Mouse (Mus musculus) liver, embryonic 11.5 days (tissue): ENCODE data around the gene Nlgn1. TPM values are rescaled to one million over a fixed set of nuclear protein-coding genes. Genes with fewer than 3 reads are reported as not detected.

Experiments used
- ATAC-seq: fragments of 200-750 bp; cut with Nextera tagmentation; replicated peaks from 2 replicates; pipeline ENCODE4 v1.8.0; 2017; ENCODE audit warnings: moderate number of reproducible peaks, mild to moderate bottlenecking, moderate TSS enrichment, moderate library complexity; ENCODE audit not compliant: low FRiP score
- DNase-seq: peaks from one replicate; pipeline ENCODE4 v3.0.0-alpha.2; 2017; ENCODE audit warnings: low spot score
- H3K27ac ChIP-seq: fragments of 300-500 bp; sonication (generic); 2 replicates; pipeline ENCODE4 v1.5.1; 2014; ENCODE audit warnings: mild to moderate bottlenecking, low read depth, low read length, control low read depth
- H3K27me3 ChIP-seq: fragments of 300-500 bp; sonication (generic); replicated peaks from 2 replicates; pipeline ENCODE4 v1.6.1; 2014; ENCODE audit warnings: low read length, mixed read lengths; ENCODE audit not compliant: control insufficient read depth, insufficient read depth
- H3K36me3 ChIP-seq: fragments of 300-500 bp; sonication (generic); 2 replicates; pipeline ENCODE4 v1.6.1; 2014; ENCODE audit warnings: mild to moderate bottlenecking, low read length, moderate library complexity, mixed read lengths; ENCODE audit not compliant: control insufficient read depth, insufficient read depth
- H3K4me1 ChIP-seq: fragments of 300-500 bp; sonication (generic); replicated peaks from 2 replicates; pipeline ENCODE4 v1.6.1; 2014; ENCODE audit warnings: low read length, mixed read lengths; ENCODE audit not compliant: control insufficient read depth, insufficient read depth
- H3K4me2 ChIP-seq: fragments of 300-500 bp; sonication (generic); 2 replicates; pipeline ENCODE4 v1.6.1; 2014; ENCODE audit warnings: mild to moderate bottlenecking, control low read depth, moderate library complexity
- H3K4me3 ChIP-seq: fragments of 300-500 bp; sonication (generic); 2 replicates; pipeline ENCODE4 v1.5.1; 2014; ENCODE audit warnings: low read depth, low read length, control low read depth
- H3K9ac ChIP-seq: fragments of 300-500 bp; sonication (generic); 2 replicates; pipeline ENCODE4 v1.6.1; 2014; ENCODE audit warnings: low read depth, low read length, control low read depth
- H3K9me3 ChIP-seq: fragments of 300-500 bp; sonication (generic); 2 replicates; pipeline ENCODE4 v1.6.1; 2016; ENCODE audit warnings: low read length, inconsistent platforms, mixed read lengths; ENCODE audit not compliant: control insufficient read depth
- WGBS: fragments of 180-500 bp; shearing (Covaris S2); extraction: QIAGEN DNeasy Blood & Tissue Kit; methylation state at CpG from one replicate; pipeline ENCODE4 v1.1.7; 2014; 5-methylcytosine and 5-hydroxymethylcytosine counted together
- polyA plus RNA-seq: library from polyadenylated mRNA; unstranded; fragments of >200 nt; fragmentation: Nextera tagmentation; extraction: Ambion mirVana; gene quantifications from 2 replicates; pipeline ENCODE4 v1.2.1, GENCODE M21; 2014

The Nlgn1 gene
- polyA plus RNA-seq, 1 experiment from 2014 or later: 0.11 TPM

DNA sequence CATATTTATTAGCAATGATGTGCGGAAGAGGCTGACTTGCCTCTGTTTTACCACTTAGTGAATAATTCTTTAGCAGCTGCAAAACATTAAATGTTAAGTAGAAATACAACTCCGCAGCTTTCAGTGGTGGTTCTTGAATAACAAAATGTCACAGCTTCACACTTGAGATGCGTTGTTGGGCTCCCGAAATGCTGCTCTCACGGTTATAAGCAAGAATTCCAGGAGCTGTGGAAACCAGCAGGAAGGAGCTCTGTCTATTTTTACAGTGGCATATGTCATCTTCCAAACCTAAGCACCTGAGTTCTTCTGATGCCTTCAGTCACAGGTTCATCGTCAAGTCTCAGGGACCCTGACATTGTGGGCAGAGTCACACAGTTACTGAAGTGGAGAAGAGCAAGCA, 556.8 kb downstream of the Nlgn1 start:
- Histone ChIP-seq H3K27ac (no peak overlapping the region), H3K27me3 (no peaks in the 10 kb centered on the region), H3K4me3 (no peak overlapping the region), H3K4me2 (no peak overlapping the region), H3K9ac (no peak overlapping the region), H3K9me3 (no peaks in the 10 kb centered on the region), H3K4me1 (no peaks in the 10 kb centered on the region), H3K36me3 (no peaks in the 10 kb centered on the region)
- ATAC-seq: no peak
- WGBS: 83% methylated on average over 6 of the region's 6 CpGs
- DNase-seq: no peak

GRCm38 (mm10) chr3:25773908-25774307, 558.4 kb downstream of the Nlgn1 start:
- no peak overlapping the region for H3K4me2 ChIP-seq
- no peak for ATAC-seq
- no peaks in the 10 kb centered on the region for H3K9me3 ChIP-seq
- no peak overlapping the region for H3K27ac ChIP-seq
- H3K4me3 ChIP-seq: no peak overlapping the region
- H3K27me3 ChIP-seq: no peaks in the 10 kb centered on the region
- no peaks in the 10 kb centered on the region for H3K4me1 ChIP-seq
- no peak overlapping the region for H3K9ac ChIP-seq
- 73% methylated on average over 4 of the region's 4 CpGs for WGBS
- no peak for DNase-seq
- H3K36me3 ChIP-seq: no peaks in the 10 kb centered on the region

- H3K27ac ChIP-seq: no peak overlapping the region
- ATAC-seq: no peak
- H3K36me3 ChIP-seq: no peaks in the 10 kb centered on the region
- no peak overlapping the region for H3K9ac ChIP-seq
- H3K4me3 ChIP-seq: no peak overlapping the region
- DNase-seq: no peak
- no peaks in the 10 kb centered on the region for H3K9me3 ChIP-seq
- no peaks in the 10 kb centered on the region for H3K27me3 ChIP-seq
- no peak overlapping the region for H3K4me2 ChIP-seq
- H3K4me1 ChIP-seq: no peaks in the 10 kb centered on the region
Measured at GRCm38 (mm10) chr3:25773467-25773866, 558.8 kb downstream of the Nlgn1 start.

DNA sequence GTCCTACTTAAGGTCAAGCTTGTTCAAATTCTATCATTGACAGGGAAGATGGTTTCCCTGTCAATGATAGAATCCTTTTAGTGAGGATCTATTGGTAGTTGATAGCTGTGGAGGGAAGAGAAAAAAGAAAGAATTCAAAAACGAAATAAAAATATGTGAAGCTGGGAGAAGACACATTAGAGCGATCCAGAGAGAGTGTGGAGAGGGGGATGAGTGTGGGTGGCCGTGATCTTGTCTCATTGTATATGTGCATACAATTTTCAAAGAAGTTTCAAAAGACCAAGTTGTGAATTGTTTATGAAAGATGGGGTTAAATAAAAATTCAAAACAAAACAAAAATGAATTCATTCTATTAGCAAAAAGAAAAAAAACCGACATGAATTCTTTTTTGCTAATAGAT, 568.6 kb downstream of the Nlgn1 start:
- Histone ChIP-seq H3K27me3 (no peaks in the 10 kb centered on the region), H3K4me3 (no peak overlapping the region), H3K36me3 (no peaks in the 10 kb centered on the region), H3K4me2 (no peak overlapping the region), H3K9me3 (no peaks in the 10 kb centered on the region), H3K4me1 (no peaks in the 10 kb centered on the region), H3K27ac (no peak overlapping the region), H3K9ac (no peak overlapping the region)
- ATAC-seq (no peak), DNase-seq (no peak)
- 81% methylated on average over 4 of the region's 4 CpGs for WGBS

DNA sequence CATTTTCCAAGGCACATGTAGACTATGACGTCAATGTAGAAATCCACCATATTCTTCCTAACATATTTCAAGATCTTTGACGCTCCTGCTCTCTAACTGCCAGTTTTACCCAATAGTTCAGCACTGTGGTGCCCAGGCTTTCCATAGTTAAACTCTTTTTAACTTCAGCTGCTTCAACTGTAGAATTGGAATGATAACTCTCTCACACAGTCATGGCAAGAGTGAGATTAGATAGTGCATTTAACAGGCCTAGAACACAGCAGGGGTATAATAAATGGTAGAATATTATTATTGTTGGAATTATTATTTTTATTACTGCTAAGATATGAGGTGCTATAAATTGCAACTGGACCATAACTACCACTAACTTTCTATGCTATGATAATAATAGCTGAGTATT, 574.4 kb downstream of the Nlgn1 start:
- Histone ChIP-seq H3K4me3 (no peak overlapping the region), H3K36me3 (no peaks in the 10 kb centered on the region), H3K4me1 (no peaks in the 10 kb centered on the region), H3K9me3 (no peaks in the 10 kb centered on the region), H3K4me2 (no peak overlapping the region), H3K9ac (no peak overlapping the region), H3K27ac (no peak overlapping the region), H3K27me3 (no peaks in the 10 kb centered on the region)
- ATAC-seq: no peak
- no peak for DNase-seq
- 74% methylated on average over 2 of the region's 2 CpGs for WGBS

DNA sequence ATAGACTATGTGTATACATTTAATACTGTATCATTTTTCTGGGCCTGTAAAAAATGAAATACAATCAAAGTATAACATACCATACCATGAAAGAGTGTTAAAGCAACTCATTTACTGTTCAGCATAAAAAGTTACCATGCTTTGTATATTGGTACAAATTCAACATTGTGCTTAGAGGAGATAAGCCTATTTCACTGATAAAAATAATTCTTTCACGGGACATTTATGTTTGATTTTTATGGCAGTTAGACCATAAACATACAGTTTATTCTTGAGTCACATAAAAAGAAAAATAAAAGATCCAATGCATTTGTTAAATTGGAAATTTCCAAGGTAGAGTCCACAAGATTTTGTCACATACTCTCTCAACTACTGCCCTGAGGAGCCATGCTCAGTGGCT, 608.1 kb downstream of the Nlgn1 start:
- Histone ChIP-seq H3K36me3 (no peaks in the 10 kb centered on the region), H3K4me2 (no peak overlapping the region), H3K9me3 (no peaks in the 10 kb centered on the region), H3K9ac (no peak overlapping the region), H3K27ac (no peak overlapping the region), H3K4me3 (no peak overlapping the region), H3K27me3 (no peaks in the 10 kb centered on the region), H3K4me1 (no peaks in the 10 kb centered on the region)
- ATAC-seq: no peak
- 75% methylated on average over 1 of the region's 1 CpGs for whole genome bisulfite sequencing
- no peak for DNase-seq

- Histone ChIP-seq H3K9me3 (no peaks in the 10 kb centered on the region), H3K4me1 (no peaks in the 10 kb centered on the region), H3K36me3 (no peaks in the 10 kb centered on the region), H3K27ac (no peak overlapping the region), H3K4me2 (no peak overlapping the region), H3K27me3 (no peaks in the 10 kb centered on the region), H3K9ac (no peak overlapping the region), H3K4me3 (no peak overlapping the region)
- WGBS: 77% methylated on average over 5 of the region's 5 CpGs
- DNase-seq (no peak), ATAC-seq (no peak)
Measured at GRCm38 (mm10) chr3:25721464-25721863, 610.8 kb downstream of the Nlgn1 start.

- Histone ChIP-seq H3K4me2 (no peak overlapping the region), H3K36me3 (no peaks in the 10 kb centered on the region), H3K9ac (no peak overlapping the region), H3K9me3 (no peaks in the 10 kb centered on the region), H3K4me3 (no peak overlapping the region), H3K27ac (no peak overlapping the region), H3K27me3 (no peaks in the 10 kb centered on the region), H3K4me1 (no peaks in the 10 kb centered on the region)
- ATAC-seq: no peak
- no peak for DNase-seq
- WGBS: 57% methylated on average over 2 of the region's 2 CpGs
Measured at GRCm38 (mm10) chr3:25707380-25707779, 624.9 kb downstream of the Nlgn1 start.

- Histone ChIP-seq H3K27me3 (no peaks in the 10 kb centered on the region), H3K27ac (no peak overlapping the region), H3K36me3 (no peaks in the 10 kb centered on the region), H3K4me1 (no peaks in the 10 kb centered on the region), H3K4me3 (no peak overlapping the region), H3K9ac (no peak overlapping the region), H3K9me3 (no peaks in the 10 kb centered on the region), H3K4me2 (no peak overlapping the region)
- WGBS: 88% methylated on average over 1 of the region's 1 CpGs
- DNase-seq: no peak
- ATAC-seq: no peak
Measured at GRCm38 (mm10) chr3:25697231-25697630, 635.0 kb downstream of the Nlgn1 start.
